Mouse (Mus musculus): ENCODE results near the gene Elp5. TPM values are rescaled to one million over a fixed set of nuclear protein-coding genes. Genes with fewer than 3 reads are reported as not detected.
A peak's percentile ranks its signal among the peaks of the same experiment; 100 is the strongest.

The Elp5 gene
- polyA plus RNA-seq, 1 experiment from 2014 or later = 111 TPM

DNA sequence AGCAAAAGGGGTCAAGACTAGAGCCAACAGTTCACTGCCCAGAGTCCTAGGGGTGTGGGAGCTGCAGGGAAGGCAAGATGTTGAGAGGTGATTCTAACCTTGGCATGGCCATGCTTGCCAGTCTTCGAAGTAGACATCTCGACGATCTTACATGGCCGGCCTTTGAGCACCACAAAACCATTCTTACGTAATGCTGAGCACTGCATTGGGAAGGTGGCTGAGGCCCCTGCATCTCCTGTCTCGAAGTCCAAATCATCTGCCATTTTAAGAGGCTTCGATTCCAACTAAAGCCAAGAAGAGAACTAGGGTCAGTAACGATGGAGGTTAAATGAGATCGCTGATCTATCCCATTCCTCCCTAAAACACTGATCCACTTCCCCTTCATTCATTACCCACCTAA is 63.3 kb downstream of the Elp5 start:
- 81% methylated on average over 9 of the region's 9 CpGs for WGBS
- peaks cover 41% of the 10 kb centered on the region for H3K36me3 ChIP-seq (ENCODE audit: control insufficient read depth, insufficient read depth, low read length)
- no peaks in the 10 kb centered on the region for H3K9me3 ChIP-seq (ENCODE audit: control insufficient read depth, low read depth, low read length)
- H3K4me2 ChIP-seq (replicated peaks; ENCODE audit: low read depth, low read length) = peak overlapping the region; percentile 44
- peak overlapping the region; percentile 97; the same call in 1 of the 2 replicates for H3K9ac ChIP-seq (replicated peaks; ENCODE audit: low read depth, low read length)
- H3K4me3 ChIP-seq (ENCODE audit: low read depth, low read length) = peak overlapping the region; percentile 98; the same call in 1 of the 2 replicates
- 0 out of 2 replicates have a peak overlapping the region, but pooled peaks have one; percentile 96 for H3K27ac ChIP-seq (ENCODE audit: low read length)
- H3K4me1 ChIP-seq (ENCODE audit: control insufficient read depth, insufficient read depth, low read length) = peaks cover 33% of the 10 kb centered on the region
- H3K27me3 ChIP-seq (ENCODE audit: control insufficient read depth, insufficient read depth, low read length) = no peaks in the 10 kb centered on the region
- no peak for ATAC-seq (ENCODE audit: insufficient number of reproducible peaks, insufficient read depth, low FRiP score, low read depth)

MicroRNAs encoded within 50 kb of the gene (microRNA counts, 519-probe panel; counts per million panel counts)
- microRNA mmu-miR-324-3p (not detected), microRNA mmu-miR-324-5p (3,138 counts per million, percentile 57 among the panel's probes with 10 or more counts)

Small RNA genes within 50 kb of the gene (microRNA-seq; reads per million reads assigned to microRNA genes)
- gene Gm44349 = not detected
- gene Mir324 = 3,724 reads per million, percentile 86 among the genes with 10 or more reads in this experiment

Other genes with a start within 250 kb of the Elp5 start
- gene Polr2a, start 223.9 kb downstream of the Elp5 start, polyA plus RNA-seq (2014; fragmentation: Nextera tagmentation; extraction: Ambion mirVana) = 39.3 and 43.6 TPM in 2 replicates
- gene Slc35g3, start 220.5 kb downstream of the Elp5 start, polyA plus RNA-seq (2014; fragmentation: Nextera tagmentation; extraction: Ambion mirVana) = not detected in 2 replicates
- gene Zbtb4, start 216.6 kb downstream of the Elp5 start, polyA plus RNA-seq (2014; fragmentation: Nextera tagmentation; extraction: Ambion mirVana) = 3.9 and 4.0 TPM in 2 replicates
- 6.7 and 7.5 TPM in 2 replicates for gene Chrnb1, start 186.6 kb downstream of the Elp5 start, polyA plus RNA-seq (2014; fragmentation: Nextera tagmentation; extraction: Ambion mirVana)
- 2.1 and 3.6 TPM in 2 replicates for gene Fgf11, start 180.7 kb downstream of the Elp5 start, polyA plus RNA-seq (2014; fragmentation: Nextera tagmentation; extraction: Ambion mirVana)
- gene Tmem102, start 176.9 kb downstream of the Elp5 start, polyA plus RNA-seq (2014; fragmentation: Nextera tagmentation; extraction: Ambion mirVana) = 12.2 and 15.0 TPM in 2 replicates
- gene Gm39566, start 167.2 kb downstream of the Elp5 start, polyA plus RNA-seq (2014; fragmentation: Nextera tagmentation; extraction: Ambion mirVana) = not detected in 2 replicates
- gene Spem2, start 164.1 kb downstream of the Elp5 start, polyA plus RNA-seq (2014; fragmentation: Nextera tagmentation; extraction: Ambion mirVana) = not detected in 2 replicates
- gene Spem1, start 160.3 kb downstream of the Elp5 start, polyA plus RNA-seq (2014; fragmentation: Nextera tagmentation; extraction: Ambion mirVana) = 0.41 TPM in 1 of 2 replicates, not detected in the other
- gene Nlgn2, start 144.7 kb downstream of the Elp5 start, polyA plus RNA-seq (2014; fragmentation: Nextera tagmentation; extraction: Ambion mirVana) = 10.6 and 11.9 TPM in 2 replicates
- gene Tmem256, start 144.0 kb downstream of the Elp5 start, polyA plus RNA-seq (2014; fragmentation: Nextera tagmentation; extraction: Ambion mirVana) = 433 and 495 TPM in 2 replicates
- 102 and 110 TPM in 2 replicates for gene Plscr3, start 136.1 kb downstream of the Elp5 start, polyA plus RNA-seq (2014; fragmentation: Nextera tagmentation; extraction: Ambion mirVana)
- 11.1 TPM in 2 replicates for gene Tnk1, start 123.8 kb downstream of the Elp5 start, polyA plus RNA-seq (2014; fragmentation: Nextera tagmentation; extraction: Ambion mirVana)
- gene Tmem95, start 104.5 kb downstream of the Elp5 start, polyA plus RNA-seq (2014; fragmentation: Nextera tagmentation; extraction: Ambion mirVana) = not detected in 2 replicates
- 5.0 and 5.3 TPM in 2 replicates for gene Kctd11, start 101.1 kb downstream of the Elp5 start, polyA plus RNA-seq (2014; fragmentation: Nextera tagmentation; extraction: Ambion mirVana)
- gene Acap1, start 87.0 kb downstream of the Elp5 start, polyA plus RNA-seq (2014; fragmentation: Nextera tagmentation; extraction: Ambion mirVana) = 3.5 and 4.0 TPM in 2 replicates
- gene 2810408A11Rik, start 81.5 kb downstream of the Elp5 start, polyA plus RNA-seq (2014; fragmentation: Nextera tagmentation; extraction: Ambion mirVana) = 8.5 and 10.4 TPM in 2 replicates
- 12.6 and 12.7 TPM in 2 replicates for gene Neurl4, start 81.4 kb downstream of the Elp5 start, polyA plus RNA-seq (2014; fragmentation: Nextera tagmentation; extraction: Ambion mirVana)
- gene Gps2, start 68.6 kb downstream of the Elp5 start, polyA plus RNA-seq (2014; fragmentation: Nextera tagmentation; extraction: Ambion mirVana) = 71.3 and 80.0 TPM in 2 replicates
- 1,510 and 1,553 TPM in 2 replicates for gene Eif5a, start 60.6 kb downstream of the Elp5 start, polyA plus RNA-seq (2014; fragmentation: Nextera tagmentation; extraction: Ambion mirVana)
- 6.6 and 8.9 TPM in 2 replicates for gene Ybx2, start 46.7 kb downstream of the Elp5 start, polyA plus RNA-seq (2014; fragmentation: Nextera tagmentation; extraction: Ambion mirVana)
- gene Slc2a4, start 34.3 kb downstream of the Elp5 start, polyA plus RNA-seq (2014; fragmentation: Nextera tagmentation; extraction: Ambion mirVana) = 31.3 and 31.5 TPM in 2 replicates
- 196 and 205 TPM in 2 replicates for gene Cldn7, start 17.7 kb downstream of the Elp5 start, polyA plus RNA-seq (2014; fragmentation: Nextera tagmentation; extraction: Ambion mirVana)
- gene Ctdnep1, start 1.4 kb downstream of the Elp5 start, polyA plus RNA-seq (2014; fragmentation: Nextera tagmentation; extraction: Ambion mirVana) = 27.2 and 29.5 TPM in 2 replicates
- gene Gabarap, start 8.6 kb upstream of the Elp5 start, polyA plus RNA-seq (2014; fragmentation: Nextera tagmentation; extraction: Ambion mirVana) = 496 and 523 TPM in 2 replicates
- 40.2 and 47.9 TPM in 2 replicates for gene Phf23, start 13.3 kb upstream of the Elp5 start, polyA plus RNA-seq (2014; fragmentation: Nextera tagmentation; extraction: Ambion mirVana)
- 29.0 and 29.9 TPM in 2 replicates for gene Dvl2, start 18.1 kb upstream of the Elp5 start, polyA plus RNA-seq (2014; fragmentation: Nextera tagmentation; extraction: Ambion mirVana)
- 61.3 and 62.7 TPM in 2 replicates for gene Acadvl, start 32.9 kb upstream of the Elp5 start, polyA plus RNA-seq (2014; fragmentation: Nextera tagmentation; extraction: Ambion mirVana)
- gene Dlg4, start 34.4 kb upstream of the Elp5 start, polyA plus RNA-seq (2014; fragmentation: Nextera tagmentation; extraction: Ambion mirVana) = 12.4 and 13.8 TPM in 2 replicates
- gene Asgr1, start 71.6 kb upstream of the Elp5 start, polyA plus RNA-seq (2014; fragmentation: Nextera tagmentation; extraction: Ambion mirVana) = not detected in 2 replicates
- 0.54 TPM in 1 of 2 replicates, not detected in the other for gene Asgr2, start 110.1 kb upstream of the Elp5 start, polyA plus RNA-seq (2014; fragmentation: Nextera tagmentation; extraction: Ambion mirVana)
- 0.25 and 0.29 TPM in 2 replicates for gene Mgl2, start 147.8 kb upstream of the Elp5 start, polyA plus RNA-seq (2014; fragmentation: Nextera tagmentation; extraction: Ambion mirVana)
- gene Clec10a, start 173.7 kb upstream of the Elp5 start, polyA plus RNA-seq (2014; fragmentation: Nextera tagmentation; extraction: Ambion mirVana) = 0.98 and 1.0 TPM in 2 replicates
- gene Slc16a11, start 230.2 kb upstream of the Elp5 start, polyA plus RNA-seq (2014; fragmentation: Nextera tagmentation; extraction: Ambion mirVana) = 0.69 and 1.5 TPM in 2 replicates
- 5.6 and 8.8 TPM in 2 replicates for gene Slc16a13, start 238.5 kb upstream of the Elp5 start, polyA plus RNA-seq (2014; fragmentation: Nextera tagmentation; extraction: Ambion mirVana)
- gene Bcl6b, start 247.3 kb upstream of the Elp5 start, polyA plus RNA-seq (2014; fragmentation: Nextera tagmentation; extraction: Ambion mirVana) = 11.3 and 12.0 TPM in 2 replicates